Mouse (Mus musculus) left cerebral cortex, postnatal 36 days (tissue): Measurements from ENCODE around the gene Zfp592. TPM values are rescaled to one million over a fixed set of nuclear protein-coding genes. Genes with fewer than 3 reads are reported as not detected.

Source experiments
- DNase-seq, 2 experiments: peaks; one replicate each; pipeline ENCODE4 v3.0.0; 2021 to 2022; ENCODE audit warnings: low spot score in 2 of 2, mixed read lengths in 1 of 2
- intact Hi-C: fragments of 180-260 bp; cut with DNase I; formaldehyde crosslinking; loops from one replicate; pipeline ENCODE4 v1.15.1; 2025
- total RNA-seq, 2 experiments: library from RNA; stranded (reverse); gene quantifications; 2 replicates each; pipeline ENCODE4 v1.2.3; 2021

The Zfp592 gene
- total RNA-seq, 2 experiments from 2014 or later = 21.3 to 22.4 TPM

DNA sequence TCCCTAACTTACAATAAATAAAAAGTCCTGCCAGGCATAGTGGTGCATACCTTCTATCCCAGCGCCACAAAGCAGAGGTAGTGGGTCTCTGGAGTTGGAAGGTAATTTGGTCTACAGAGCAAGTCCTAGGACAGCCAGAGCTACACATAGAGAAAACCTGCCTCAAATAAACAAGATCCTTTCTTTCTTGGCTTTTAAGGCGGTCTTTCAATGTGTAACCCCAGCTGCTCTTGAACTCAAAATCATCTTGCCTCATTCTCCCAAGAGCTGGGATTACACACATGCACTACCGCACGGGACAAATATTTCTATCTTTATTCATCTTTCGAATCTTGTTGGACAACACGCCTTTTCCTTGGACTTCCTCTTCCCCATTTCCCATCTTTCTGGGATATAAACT, 1.4 kb upstream of the Zfp592 start:
- intact Hi-C loops = loop anchor here (5.0 kb wide), 1 partner anchor 45 kb away; the partner anchor contains the start of gene Sec11a
- DNase-seq = no peak

DNA sequence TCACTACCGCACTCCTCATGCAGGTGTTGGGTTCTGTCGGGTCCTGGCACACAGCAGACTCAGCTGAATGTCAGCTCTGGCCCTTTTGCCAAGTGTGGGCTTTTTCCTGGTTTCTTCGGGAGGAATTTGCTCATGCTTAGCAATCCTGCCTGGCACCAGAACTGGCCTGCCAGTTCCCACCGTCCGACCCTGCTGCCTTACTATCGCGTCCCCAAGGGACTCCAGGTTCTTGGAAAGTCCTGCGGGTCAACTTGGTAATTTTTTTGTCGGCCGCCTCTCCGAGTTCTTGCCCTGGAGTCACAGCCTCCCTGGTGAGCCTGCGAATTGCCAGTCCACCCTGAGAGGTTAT, 876 bp upstream of the Zfp592 start:
- DNase-seq = no peak
- intact Hi-C loops = loop anchor here (5.0 kb wide), 1 partner anchor 45 kb away; the partner anchor contains the start of gene Sec11a

DNA sequence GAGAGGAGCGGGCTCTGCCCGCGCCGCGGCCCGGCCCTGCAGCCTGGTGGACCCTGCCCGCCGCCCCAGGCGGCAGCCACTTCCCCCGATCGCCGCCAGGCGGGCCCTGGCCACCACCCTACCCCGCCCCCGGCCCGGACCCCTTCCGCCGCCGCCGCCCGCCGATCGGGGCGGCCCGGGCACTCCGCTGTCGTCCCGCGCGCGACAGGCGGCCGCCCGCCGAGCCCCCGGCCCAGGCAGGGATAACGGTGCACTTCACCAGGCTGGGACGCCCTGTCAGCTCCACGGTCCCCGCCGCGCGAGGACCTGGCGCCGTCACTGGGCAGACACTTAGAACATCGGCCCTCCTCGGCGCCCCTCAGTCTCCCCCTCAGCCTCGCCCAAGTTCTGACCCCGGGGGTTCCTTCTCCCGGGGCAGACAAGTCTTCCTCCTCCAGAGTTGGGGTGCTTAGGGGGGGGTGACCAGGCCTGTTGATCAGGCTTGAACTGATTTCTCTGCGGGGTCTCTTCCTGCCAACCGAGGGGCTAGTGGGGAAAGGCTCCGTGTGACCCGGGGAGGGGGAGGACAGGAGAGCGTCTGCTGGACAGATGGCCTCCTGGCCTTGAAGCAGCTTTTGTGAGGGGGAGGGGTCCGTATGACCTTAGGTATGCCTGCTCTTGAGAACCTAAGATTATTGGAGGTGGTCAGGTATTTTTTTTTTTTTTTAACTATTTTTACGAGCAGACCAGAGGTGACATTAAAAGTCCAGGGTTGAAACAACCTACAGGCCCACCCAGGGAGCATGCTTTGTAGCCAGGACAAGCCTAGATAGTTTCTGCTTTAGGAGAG, 567 bp downstream of the Zfp592 start:
- intact Hi-C loops = loop anchor here (5.0 kb wide), 1 partner anchor 47 kb away; the partner anchor contains the start of gene Sec11a

DNA sequence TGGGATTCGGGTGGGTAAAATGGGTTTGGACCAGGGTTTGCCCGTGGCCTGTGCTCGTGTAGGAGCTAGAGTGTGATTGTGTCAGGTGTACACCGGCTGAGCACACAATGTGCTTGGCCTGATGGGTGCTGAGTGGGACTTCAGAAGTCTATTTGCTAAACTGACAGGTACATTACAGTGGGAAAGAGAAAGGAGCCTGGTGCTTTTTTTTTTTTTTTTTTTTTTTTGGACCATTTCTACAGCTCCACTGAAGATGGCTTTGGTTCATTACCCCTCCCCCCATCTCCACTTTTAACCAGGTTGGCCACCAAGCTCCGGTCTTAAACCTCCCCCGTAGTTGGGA, 1.2 kb downstream of the Zfp592 start:
- intact Hi-C loops = loop anchor here (5.0 kb wide), 1 partner anchor 47 kb away; the partner anchor contains the start of gene Sec11a
- DNase-seq = peak in 1 of 2 experiments; percentile 8

More for the DNA sequence above, 567 bp downstream of the Zfp592 start:
- peak in 1 of 2 experiments; percentile 72 for DNase-seq

DNA sequence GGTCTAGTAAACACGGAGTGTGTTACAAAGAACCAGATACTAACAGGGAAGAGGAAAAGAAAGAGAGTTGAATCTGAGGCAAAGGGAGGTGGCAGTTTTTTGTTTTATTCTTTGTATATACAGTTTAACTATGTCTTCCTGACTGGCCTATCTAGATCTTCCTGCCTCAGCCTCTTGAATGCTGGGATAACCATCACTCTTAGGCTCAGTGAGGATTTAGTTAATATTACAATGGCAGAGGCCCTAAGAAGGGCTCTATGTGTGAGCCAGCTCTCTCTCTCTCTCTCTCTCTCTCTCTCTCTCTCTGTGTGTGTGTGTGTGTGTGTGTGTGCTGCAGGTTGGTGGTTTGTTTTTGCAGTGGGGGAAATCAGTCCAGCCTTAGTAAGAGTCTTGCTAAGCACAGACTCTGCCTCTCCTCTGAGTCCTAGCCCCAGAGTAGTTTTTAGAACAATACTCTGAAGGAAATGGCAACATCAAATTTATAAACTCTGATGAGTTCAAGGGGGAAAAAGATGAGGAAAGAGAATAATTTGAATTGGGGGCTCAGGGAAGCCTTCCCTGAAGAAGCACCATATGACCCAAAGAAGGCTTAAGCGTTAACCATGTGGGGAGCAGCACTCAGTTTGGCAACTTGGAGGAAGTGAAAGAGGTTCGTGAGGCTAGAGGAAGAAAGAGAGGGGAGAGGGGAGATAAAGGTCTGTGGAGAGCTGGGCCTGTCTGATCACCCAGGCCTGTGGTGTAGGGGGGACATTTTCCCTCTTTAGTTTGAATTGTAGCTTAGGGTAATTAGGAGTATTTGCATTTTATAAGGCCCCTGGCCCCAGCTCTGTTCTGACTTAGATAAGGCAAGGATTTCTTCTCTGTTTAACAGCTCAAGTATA, 2.0 kb downstream of the Zfp592 start:
- DNase-seq = no peak
- intact Hi-C loops = no loop called here

DNA sequence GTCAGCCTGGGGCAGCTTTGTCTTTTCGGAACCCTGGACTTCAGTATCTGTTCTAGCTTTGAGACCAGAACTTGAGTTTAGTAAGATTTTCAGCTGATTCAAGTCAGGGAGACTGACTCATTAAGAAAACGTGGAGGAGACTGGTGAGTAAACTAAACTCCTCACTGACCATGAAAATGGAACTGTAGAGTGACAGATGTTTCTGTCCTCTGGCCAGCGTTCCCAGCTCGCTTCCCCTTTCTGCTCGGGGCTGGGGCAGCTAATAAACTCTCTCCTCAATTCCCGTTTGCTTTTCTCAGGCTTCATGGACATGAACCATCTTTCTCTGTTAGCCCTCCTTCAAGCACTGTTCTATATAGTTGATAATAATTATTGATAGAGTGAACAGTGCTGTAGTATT, 4.3 kb downstream of the Zfp592 start:
- DNase-seq = no peak
- intact Hi-C loops = no loop called here

DNA sequence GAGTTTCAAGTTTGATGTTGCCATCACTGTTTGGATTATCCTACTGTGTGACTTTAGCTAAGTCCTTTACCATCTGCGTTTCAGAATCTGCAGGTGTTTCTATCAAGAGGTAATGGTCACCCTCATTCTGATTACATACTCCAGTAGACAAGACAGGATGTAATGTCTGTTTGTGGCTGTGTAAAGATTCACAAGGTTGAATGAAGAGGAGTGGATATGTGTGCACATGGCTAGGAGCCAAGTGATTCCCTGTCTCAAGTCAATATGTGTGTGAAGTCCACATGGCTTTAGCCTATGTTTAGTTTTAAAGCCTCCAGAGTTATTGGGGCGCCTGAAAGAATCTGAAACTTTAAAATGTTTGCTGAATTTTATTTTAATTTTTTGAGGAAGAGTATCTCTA, 6.1 kb downstream of the Zfp592 start:
- DNase-seq = no peak
- intact Hi-C loops = no loop called here

DNA sequence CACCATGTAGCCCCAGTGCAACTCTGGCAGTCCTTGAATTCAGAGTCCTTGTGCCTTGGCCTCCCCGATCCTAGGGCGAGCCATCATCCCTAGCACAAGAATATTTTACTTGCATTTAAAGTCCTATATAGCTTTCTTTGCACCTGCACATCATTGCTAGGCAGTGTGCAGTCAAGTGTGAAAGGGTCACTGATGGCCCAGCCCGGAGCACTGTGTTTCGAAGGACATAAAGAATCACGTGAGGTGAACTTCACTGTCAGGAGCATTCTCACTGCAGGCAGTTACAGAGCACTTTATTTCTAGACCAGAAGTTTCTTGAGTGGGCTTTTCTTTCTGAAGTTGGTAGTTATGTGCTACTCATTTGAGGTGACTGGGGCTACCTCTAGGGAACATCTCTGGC, 8.4 kb downstream of the Zfp592 start:
- intact Hi-C loops = no loop called here
- no peak for DNase-seq

DNA sequence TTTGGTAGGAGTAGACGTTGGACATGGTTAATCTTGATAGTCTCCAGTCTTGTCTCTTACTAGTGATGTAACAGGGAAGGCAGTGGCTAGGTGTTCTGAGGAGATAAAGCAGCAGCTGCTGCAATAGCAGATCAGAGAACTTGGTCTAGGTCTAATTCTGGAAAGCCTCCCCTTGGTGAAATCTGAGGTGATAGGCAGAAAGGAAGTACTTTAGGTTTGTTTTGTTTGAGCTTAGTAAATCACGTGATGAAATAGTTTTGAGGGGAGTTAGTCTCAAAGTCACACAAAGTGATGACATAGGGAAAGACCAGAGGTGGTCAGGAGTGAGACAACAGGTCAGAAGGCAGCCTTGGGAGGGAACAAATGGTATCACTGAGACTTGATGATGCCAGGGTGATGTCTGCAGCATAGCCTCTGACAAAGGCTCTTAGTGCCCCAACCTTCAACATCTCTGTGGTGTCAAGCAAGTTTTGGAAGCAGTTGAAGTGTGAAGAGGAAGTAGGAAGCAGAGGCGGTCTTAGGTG, 11.1 kb downstream of the Zfp592 start:
- intact Hi-C loops = no loop called here
- no peak for DNase-seq

DNA sequence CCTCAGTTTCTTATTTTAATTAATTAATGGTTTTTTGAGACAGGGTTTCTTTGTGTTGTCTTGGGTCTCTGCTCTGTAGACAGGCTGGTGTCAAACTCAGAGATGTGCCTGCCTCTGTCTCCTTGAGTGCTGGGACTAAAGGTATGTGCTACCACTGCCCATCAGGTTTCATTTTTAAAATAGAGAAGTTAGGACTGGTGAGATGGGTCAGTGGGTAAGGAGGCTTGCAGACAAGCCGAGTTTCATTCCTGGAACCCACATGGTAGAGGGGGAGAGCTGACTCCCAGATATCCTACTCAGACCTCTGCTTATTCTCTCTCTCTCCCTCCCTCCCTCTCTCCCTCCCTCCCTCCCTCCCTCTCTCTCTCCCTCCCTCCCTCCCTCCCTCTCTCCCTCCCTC, 12.5 kb downstream of the Zfp592 start:
- intact Hi-C loops = no loop called here
- no peak for DNase-seq

DNA sequence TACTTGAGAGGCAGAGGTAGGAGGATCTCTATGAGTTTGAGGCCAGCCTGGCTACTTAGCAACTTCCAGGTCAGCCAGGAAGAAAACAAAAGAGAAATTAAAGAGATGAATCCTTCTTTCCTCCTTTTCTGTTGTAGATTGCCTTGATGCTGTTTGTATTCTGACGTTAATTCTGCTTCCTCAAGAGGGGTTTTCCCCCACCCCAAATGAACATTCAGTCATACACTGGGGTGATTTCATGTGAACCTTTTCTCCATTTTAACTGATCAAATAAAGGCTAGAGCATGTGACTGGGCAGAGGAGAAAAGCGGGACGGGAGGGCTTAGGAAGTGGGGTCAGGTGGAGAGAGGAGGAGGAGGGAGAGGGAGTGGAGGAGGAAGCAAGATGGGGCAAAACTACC, 14.8 kb downstream of the Zfp592 start:
- intact Hi-C loops = no loop called here
- DNase-seq = no peak

DNA sequence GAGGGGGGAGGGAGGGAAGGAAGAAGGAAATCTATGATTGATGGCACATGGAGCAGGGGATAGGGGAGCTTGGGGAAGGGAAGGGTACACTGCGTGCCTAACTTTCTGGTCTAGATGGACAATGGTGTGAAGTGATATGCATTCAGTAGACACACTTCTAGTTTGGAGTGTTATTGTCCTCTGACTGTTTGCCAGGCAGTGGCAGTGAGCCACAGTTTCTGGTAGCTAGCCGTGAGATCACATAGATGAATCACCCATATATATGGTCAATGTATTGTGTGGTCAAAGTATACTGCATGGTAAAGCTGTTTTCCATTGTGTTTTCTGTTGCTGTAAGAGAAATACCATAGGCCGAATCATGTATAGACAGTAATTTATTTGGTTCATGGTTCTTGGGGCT, 18.1 kb downstream of the Zfp592 start:
- no peak for DNase-seq
- intact Hi-C loops = no loop called here

DNA sequence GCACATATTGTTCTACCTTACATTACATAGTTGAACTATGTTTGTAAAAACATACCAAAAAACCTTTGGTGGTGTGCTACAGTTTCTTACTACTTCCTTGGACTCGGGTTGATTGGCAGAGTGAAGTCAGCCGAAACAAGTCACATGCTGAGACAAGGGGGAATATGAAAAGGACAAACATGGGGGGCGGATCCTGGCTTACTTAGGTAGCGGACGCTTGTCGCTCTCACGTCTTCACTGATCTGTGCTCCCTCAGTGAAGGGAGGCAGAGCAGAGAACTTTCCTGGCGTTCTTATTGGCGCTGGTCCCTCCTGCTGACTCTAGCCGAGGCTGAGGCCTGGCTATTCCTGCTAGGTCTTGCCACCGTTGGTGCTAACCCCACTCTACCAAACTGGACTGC, 26.8 kb downstream of the Zfp592 start:
- no peak for DNase-seq
- intact Hi-C loops = no loop called here

DNA sequence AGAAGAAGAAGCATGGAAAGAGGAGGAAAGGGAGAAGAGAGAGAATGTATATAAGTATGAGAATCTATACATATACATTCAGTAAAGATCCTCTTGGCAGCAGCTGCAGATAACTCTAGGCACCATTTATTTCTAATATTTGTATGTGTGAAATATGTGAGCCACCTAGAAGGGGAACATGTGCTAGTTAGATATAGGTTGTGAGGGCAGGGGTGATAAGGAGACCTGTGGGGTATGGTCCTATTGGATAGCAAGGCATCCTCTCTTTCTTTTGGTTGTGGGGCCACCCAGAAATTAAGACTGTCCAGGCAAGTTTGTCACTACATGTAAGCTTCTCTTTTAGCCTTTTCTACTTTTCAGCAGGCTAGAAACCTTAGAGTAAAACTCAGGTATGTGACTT, 29.2 kb downstream of the Zfp592 start:
- intact Hi-C loops = no loop called here
- no peak for DNase-seq

DNA sequence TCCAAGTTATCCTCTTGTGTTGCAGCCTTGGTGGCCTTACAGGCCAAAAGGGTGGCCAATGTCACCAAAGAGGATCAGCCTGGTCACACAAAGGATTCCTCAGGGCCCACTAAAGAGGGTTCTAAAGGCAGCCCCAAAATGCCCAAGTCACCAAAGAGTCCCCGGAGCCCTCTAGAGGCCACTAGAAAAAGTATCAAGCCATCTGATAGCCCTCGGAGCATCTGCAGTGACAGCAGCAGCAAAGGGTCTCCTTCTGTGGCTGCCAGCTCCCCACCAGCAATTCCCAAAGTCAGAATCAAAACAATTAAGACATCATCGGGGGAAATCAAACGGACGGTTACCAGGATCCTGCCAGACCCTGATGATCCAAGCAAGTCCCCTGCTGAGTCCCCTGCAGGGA, 30.6 kb downstream of the Zfp592 start:
- no peak for DNase-seq
- intact Hi-C loops = no loop called here

DNA sequence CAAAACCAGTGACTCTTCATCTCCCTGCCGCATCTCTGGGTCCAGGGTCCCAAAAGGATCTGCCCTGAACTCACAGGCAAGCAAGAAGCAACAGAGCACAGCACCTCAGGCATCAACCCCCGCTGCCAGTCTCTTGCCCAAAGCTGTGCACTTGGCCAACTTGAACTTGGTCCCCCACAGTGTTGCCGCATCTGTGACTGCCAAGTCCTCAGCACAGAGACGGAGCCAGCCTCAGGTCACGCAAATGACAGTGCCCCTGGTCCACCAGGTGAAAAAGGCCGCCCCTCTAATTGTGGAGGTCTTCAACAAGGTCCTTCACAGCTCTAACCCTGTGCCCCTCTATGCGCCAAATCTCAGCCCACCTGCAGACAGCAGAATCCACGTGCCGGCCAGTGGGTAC, 31.2 kb downstream of the Zfp592 start:
- no peak for DNase-seq
- intact Hi-C loops = no loop called here

DNA sequence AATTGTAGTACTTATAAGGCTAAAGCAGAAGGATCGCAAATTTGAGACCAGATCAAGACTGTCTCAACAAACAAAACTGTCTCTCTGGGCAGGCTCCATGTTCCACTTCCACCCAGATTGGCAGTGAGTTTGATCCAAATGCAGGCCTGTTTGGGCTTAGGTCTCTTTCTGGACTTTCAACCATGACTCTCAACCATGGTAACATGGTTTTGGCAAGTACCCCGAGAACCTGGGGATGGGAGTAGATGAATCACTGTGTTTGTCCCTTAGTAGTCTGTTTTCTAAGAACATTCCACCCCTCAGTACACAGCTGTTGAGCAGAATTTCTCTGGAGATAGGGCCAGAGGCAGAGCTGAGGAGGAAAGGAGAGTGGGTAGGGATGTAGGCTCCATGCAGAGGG, 32.3 kb downstream of the Zfp592 start:
- intact Hi-C loops = no loop called here
- no peak for DNase-seq

DNA sequence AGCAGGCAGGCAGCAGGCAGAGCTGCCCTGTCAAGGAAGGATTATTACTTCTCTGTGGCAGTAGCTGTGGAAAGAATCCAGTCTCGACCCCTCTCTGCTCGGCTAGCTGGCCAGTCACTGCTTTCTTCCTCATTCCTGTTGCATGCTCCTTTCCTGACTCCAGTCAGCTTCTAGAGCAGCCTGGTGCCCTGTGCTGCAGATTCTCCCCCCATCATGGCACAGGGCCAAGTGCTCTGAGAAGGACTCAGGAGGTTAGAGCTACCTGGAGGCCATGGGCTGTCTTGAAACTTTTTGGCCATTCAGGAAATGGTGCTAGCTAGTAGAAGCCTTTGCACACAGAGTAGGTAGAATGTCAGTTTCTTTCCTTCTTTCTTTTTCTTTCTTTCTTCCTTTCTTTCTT, 46.2 kb downstream of the Zfp592 start:
- DNase-seq = no peak
- intact Hi-C loops = no loop called here

DNA sequence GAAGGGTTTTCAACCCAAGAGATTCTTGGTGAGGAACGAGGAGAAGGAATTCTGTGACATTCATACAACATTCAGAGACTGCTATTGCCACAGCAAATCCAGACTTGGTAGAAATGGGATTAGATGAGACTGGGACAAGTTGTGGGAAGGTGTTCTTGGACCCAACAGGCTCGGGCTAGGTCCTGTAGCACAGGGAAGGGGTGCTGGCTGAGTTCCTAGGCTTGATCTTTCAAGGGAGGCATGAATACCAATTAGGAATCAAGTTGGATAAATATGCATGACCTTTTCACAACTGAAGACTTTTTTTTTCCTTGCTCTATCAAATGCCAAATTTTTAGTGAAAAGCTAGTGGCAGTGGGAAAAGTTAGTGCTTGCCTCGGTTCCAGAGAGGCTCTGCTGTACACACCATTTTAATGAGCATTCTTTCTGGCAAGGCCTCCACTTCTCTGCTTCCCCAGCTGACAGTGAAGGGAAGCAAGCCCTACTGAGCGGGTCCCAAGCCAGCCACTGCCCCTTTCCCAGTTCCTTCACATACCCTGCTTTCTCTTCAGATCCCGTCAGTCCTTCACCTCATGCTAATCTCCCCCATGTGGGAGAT, 49.6 kb downstream of the Zfp592 start:
- intact Hi-C loops = no loop called here
- no peak for DNase-seq

DNA sequence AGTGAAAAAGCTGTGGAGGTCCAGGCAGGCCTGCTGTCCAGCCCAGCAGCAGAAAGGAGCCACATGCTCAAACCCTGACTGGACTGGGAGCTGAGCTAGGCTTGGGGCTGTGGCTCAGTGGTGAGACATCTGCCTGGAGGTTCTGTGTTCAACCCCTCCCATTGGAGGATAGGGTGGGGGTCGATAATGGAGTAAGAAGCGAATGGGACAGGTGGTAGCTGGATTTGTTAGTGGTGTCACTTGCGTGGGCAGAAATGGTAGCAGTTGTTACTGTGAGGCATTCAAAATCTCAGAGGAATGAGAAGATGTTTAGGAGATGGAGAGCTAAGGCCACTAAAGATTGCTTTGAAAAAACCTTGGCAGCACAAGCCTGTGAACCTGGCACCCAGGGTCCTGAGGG, 54.4 kb downstream of the Zfp592 start:
- intact Hi-C loops = no loop called here

More for the DNA sequence above, 54.4 kb downstream of the Zfp592 start:
- DNase-seq = no peak
